Mouse (Mus musculus): ENCODE data around the gene Cpne7. TPM values are rescaled to one million over a fixed set of nuclear protein-coding genes. Genes with fewer than 3 reads are reported as not detected.

Gene Cpne7
- total and polyA plus RNA-seq, 3 experiments = not detected

GRCm38 (mm10) chr8:123097786-123098584 lies 19.2 kb upstream of the Cpne7 start:
- H3K4me2 ChIP-seq (ENCODE audit: insufficient read depth, low read depth, poor library complexity, severe bottlenecking) = no peak overlapping the region
- no peak for DNase-seq (ENCODE audit: extremely low read depth)
- H3K27ac ChIP-seq (ENCODE audit: insufficient read depth, low read depth) = no peak overlapping the region
- H3K9me3 ChIP-seq (replicated peaks; ENCODE audit: low read length) = no peaks in the 10 kb centered on the region
- no peaks in the 10 kb centered on the region for H3K27me3 ChIP-seq (replicated peaks)
- H3K9ac ChIP-seq (ENCODE audit: insufficient read depth, low read depth) = no peak overlapping the region
- H3K36me3 ChIP-seq (replicated peaks in 1 of 2; ENCODE audit: control insufficient read depth in 1 of 2, insufficient read depth in 1 of 2, low read length in 1 of 2) = peaks cover 23 to 48% of the 10 kb centered on the region in 2 experiments
- peaks cover 0 to 10% of the 10 kb centered on the region in 2 experiments; a peak in 1 of 4 replicates for H3K4me1 ChIP-seq (ENCODE audit: control insufficient read depth in 1 of 2, insufficient read depth in 2 of 2)
- no peak for TF ChIP-seq SMC3 (IDR thresholded peaks at IDR 0.05; ENCODE audit: low read depth, low read length)
- no peak for TF ChIP-seq TBP (conservative IDR thresholded peaks at IDR 0.05; ENCODE audit: low read depth, low read length)
- peak in 1 of 2 experiments; percentile 28; a peak in 2 of 4 replicates for TF ChIP-seq CTCF (conservative IDR thresholded peaks at IDR 0.05 in 1 of 2, IDR thresholded peaks at IDR 0.05 in 1 of 2; ENCODE audit: low read depth in 2 of 2, low read length in 2 of 2)
- no peak for TF ChIP-seq E2F4 (IDR thresholded peaks at IDR 0.05; ENCODE audit: insufficient replicate concordance, low read depth, low read length)
- no peak for TF ChIP-seq SIN3A (IDR thresholded peaks at IDR 0.05; ENCODE audit: low read length)
- TF ChIP-seq ZC3H11A (IDR thresholded peaks at IDR 0.05; ENCODE audit: low read depth, low read length) = no peak
- no peak for TF ChIP-seq CHD1 (IDR thresholded peaks at IDR 0.05; ENCODE audit: low read depth, low read length)
- dilution Hi-C loops (cut with MboI; ENCODE audit: extremely low pct_ligation_motif_present, extremely low pct_unique_long_range_greater_than_20kb, low sequenced_read_pairs) (no loop called here), in situ Hi-C loops (cut with MboI; ENCODE audit: low pct_ligation_motif_present, low pct_unique_long_range_greater_than_20kb, low sequenced_read_pairs) (no loop called here)
- H3K79me2 ChIP-seq (replicated peaks; ENCODE audit: control insufficient read depth, extremely low read depth, insufficient read depth, poor library complexity, severe bottlenecking) = peaks cover 7% of the 10 kb centered on the region
- no peak overlapping the region for H3K4me3 ChIP-seq (replicated peaks in 1 of 3; ENCODE audit: low read depth in 2 of 3, low read length in 2 of 3, poor library complexity in 1 of 3)

- H3K9ac ChIP-seq (ENCODE audit: insufficient read depth, low read depth) = no peak overlapping the region
- no peak for TF ChIP-seq ETS1 (conservative IDR thresholded peaks at IDR 0.05; ENCODE audit: low read depth, low read length)
- TF ChIP-seq EP300 (IDR thresholded peaks at IDR 0.05; ENCODE audit: low read length) = no peak
- no peak for TF ChIP-seq NELFE (IDR thresholded peaks at IDR 0.05; ENCODE audit: low read depth, low read length)
- no peak for TF ChIP-seq CHD2 (IDR thresholded peaks at IDR 0.05; ENCODE audit: low read length)
- TF ChIP-seq MXI1 (IDR thresholded peaks at IDR 0.05; ENCODE audit: low read depth, low read length) = no peak
Measured at GRCm38 (mm10) chr8:123100288-123100687, 16.9 kb upstream of the Cpne7 start.

GRCm38 (mm10) chr8:123101244-123101643 lies 15.9 kb upstream of the Cpne7 start:
- peaks cover 29 to 50% of the 10 kb centered on the region in 2 experiments for H3K36me3 ChIP-seq (replicated peaks in 1 of 2; ENCODE audit: control insufficient read depth in 1 of 2, insufficient read depth in 1 of 2, low read length in 1 of 2)
- H3K27me3 ChIP-seq (replicated peaks) = no peaks in the 10 kb centered on the region
- no peak for DNase-seq (ENCODE audit: extremely low read depth)
- in situ Hi-C loops (cut with MboI; ENCODE audit: low pct_ligation_motif_present, low pct_unique_long_range_greater_than_20kb, low sequenced_read_pairs) = loop anchor here (10.0 kb wide), 1 partner anchor 196 kb away; no protein-coding TSS in a partner anchor
- dilution Hi-C loops (cut with MboI; ENCODE audit: extremely low pct_ligation_motif_present, extremely low pct_unique_long_range_greater_than_20kb, low sequenced_read_pairs) = no loop called here
- no peak overlapping the region for H3K4me2 ChIP-seq (ENCODE audit: insufficient read depth, low read depth, poor library complexity, severe bottlenecking)
- peak overlapping the region; percentile 92; the same call in 1 of the 2 replicates for H3K9ac ChIP-seq (ENCODE audit: insufficient read depth, low read depth)
- peaks cover 22% of the 10 kb centered on the region for H3K79me2 ChIP-seq (replicated peaks; ENCODE audit: control insufficient read depth, extremely low read depth, insufficient read depth, poor library complexity, severe bottlenecking)
- H3K27ac ChIP-seq (ENCODE audit: insufficient read depth, low read depth) = no peak overlapping the region
- H3K4me3 ChIP-seq (replicated peaks in 1 of 3; ENCODE audit: low read depth in 2 of 3, low read length in 2 of 3, poor library complexity in 1 of 3) = no peak overlapping the region
- peaks cover 3 to 18% of the 10 kb centered on the region in 2 experiments for H3K4me1 ChIP-seq (ENCODE audit: control insufficient read depth in 1 of 2, insufficient read depth in 2 of 2)
- H3K9me3 ChIP-seq (replicated peaks; ENCODE audit: low read length) = no peaks in the 10 kb centered on the region
- TF ChIP-seq RAD21 (IDR thresholded peaks at IDR 0.05; ENCODE audit: low read depth, low read length) (no peak; the same call in 1 of the 2 replicates), CHD2 (IDR thresholded peaks at IDR 0.05; ENCODE audit: low read length) (no peak), TCF12 (IDR thresholded peaks at IDR 0.05; ENCODE audit: low read depth, low read length) (no peak), UBTF (IDR thresholded peaks at IDR 0.05; ENCODE audit: low read depth, low read length) (0 out of 2 replicates have a peak, but pooled peaks have one; percentile 3), POLR2AphosphoS2 (IDR thresholded peaks at IDR 0.05; ENCODE audit: low read depth, low read length) (no peak), CTCF (conservative IDR thresholded peaks at IDR 0.05 in 1 of 2, IDR thresholded peaks at IDR 0.05 in 1 of 2; ENCODE audit: low read depth in 2 of 2, low read length in 2 of 2) (peak in 1 of 2 experiments; percentile 17; a peak in 1 of 4 replicates)

More at GRCm38 (mm10) chr8:123100288-123100687, 16.9 kb upstream of the Cpne7 start:
- Histone ChIP-seq H3K36me3 (replicated peaks in 1 of 2; ENCODE audit: control insufficient read depth in 1 of 2, insufficient read depth in 1 of 2, low read length in 1 of 2) (peaks cover 24 to 48% of the 10 kb centered on the region in 2 experiments), H3K4me3 (replicated peaks in 1 of 3; ENCODE audit: low read depth in 2 of 3, low read length in 2 of 3, poor library complexity in 1 of 3) (no peak overlapping the region), H3K4me2 (ENCODE audit: insufficient read depth, low read depth, poor library complexity, severe bottlenecking) (no peak overlapping the region), H3K4me1 (ENCODE audit: control insufficient read depth in 1 of 2, insufficient read depth in 2 of 2) (peaks cover 3 to 18% of the 10 kb centered on the region in 2 experiments), H3K79me2 (replicated peaks; ENCODE audit: control insufficient read depth, extremely low read depth, insufficient read depth, poor library complexity, severe bottlenecking) (peaks cover 22% of the 10 kb centered on the region), H3K27me3 (replicated peaks) (no peaks in the 10 kb centered on the region), H3K27ac (ENCODE audit: insufficient read depth, low read depth) (no peak overlapping the region), H3K9me3 (replicated peaks; ENCODE audit: low read length) (no peaks in the 10 kb centered on the region)
- no peak for DNase-seq (ENCODE audit: extremely low read depth)
- in situ Hi-C loops (cut with MboI; ENCODE audit: low pct_ligation_motif_present, low pct_unique_long_range_greater_than_20kb, low sequenced_read_pairs) = loop anchor here (10.0 kb wide), 1 partner anchor 195 kb away; no protein-coding TSS in a partner anchor
- dilution Hi-C loops (cut with MboI; ENCODE audit: extremely low pct_ligation_motif_present, extremely low pct_unique_long_range_greater_than_20kb, low sequenced_read_pairs) = no loop called here

Measured in CH12.LX (cell line).